Mouse (Mus musculus) hindbrain, embryonic 14.5 days (tissue): ENCODE measurements around the gene Gm8764. TPM values are rescaled to one million over a fixed set of nuclear protein-coding genes. Genes with fewer than 3 reads are reported as not detected.
"Not testable (repeated sequence)": the region's sequence is repeated elsewhere in the genome, so short reads cannot be mapped to it uniquely, and the experiment has no call there.

Source experiments
- ATAC-seq: fragments of 200-750 bp; cut with Nextera tagmentation; 2 replicates; pipeline ENCODE4 v1.8.0; 2017; ENCODE audit warnings: moderate number of reproducible peaks, mild to moderate bottlenecking, moderate TSS enrichment, moderate library complexity; ENCODE audit not compliant: low FRiP score
- DNase-seq: peaks from one replicate; pipeline ENCODE4 v3.0.0-alpha.2; 2015; ENCODE audit warnings: low spot score
- H3K27ac ChIP-seq: fragments of 300-500 bp; sonication (generic); 2 replicates; pipeline ENCODE4 v1.5.1; 2014; ENCODE audit warnings: mild to moderate bottlenecking, moderate library complexity
- H3K27me3 ChIP-seq: fragments of 300-500 bp; sonication (generic); 2 replicates; pipeline ENCODE4 v1.6.1; 2014; ENCODE audit warnings: mild to moderate bottlenecking, low read length, mixed read lengths; ENCODE audit not compliant: control insufficient read depth, insufficient read depth
- H3K36me3 ChIP-seq: fragments of 300-500 bp; sonication (generic); replicated peaks from 2 replicates; pipeline ENCODE4 v1.6.1; 2014; ENCODE audit not compliant: control insufficient read depth, insufficient read depth
- H3K4me1 ChIP-seq: fragments of 300-500 bp; sonication (generic); replicated peaks from 2 replicates; pipeline ENCODE4 v1.6.1; 2014; ENCODE audit warnings: antibody characterized with exemption, low read length, mixed read lengths; ENCODE audit not compliant: control insufficient read depth, insufficient read depth
- H3K4me2 ChIP-seq: fragments of 300-500 bp; sonication (generic); replicated peaks from 2 replicates; pipeline ENCODE4 v1.6.1; 2014; ENCODE audit warnings: mild to moderate bottlenecking, moderate library complexity
- H3K4me3 ChIP-seq: fragments of 300-500 bp; sonication (generic); replicated peaks from 2 replicates; pipeline ENCODE4 v1.5.1; 2014; ENCODE audit warnings: mild to moderate bottlenecking, low read length
- H3K9ac ChIP-seq: fragments of 300-500 bp; sonication (generic); 2 replicates; pipeline ENCODE4 v1.6.1; 2014
- H3K9me3 ChIP-seq: fragments of 300-500 bp; sonication (generic); 2 replicates; pipeline ENCODE4 v1.6.1; 2016; ENCODE audit warnings: low read length; ENCODE audit not compliant: control insufficient read depth
- WGBS: fragments of 180-500 bp; shearing (Covaris S2); extraction: QIAGEN DNeasy Blood & Tissue Kit; methylation state at CpG from one replicate; pipeline ENCODE4 v1.1.7; 2014; 5-methylcytosine and 5-hydroxymethylcytosine counted together
- polyA plus RNA-seq: library from polyadenylated mRNA; unstranded; fragments of >200 nt; fragmentation: Nextera tagmentation; extraction: Ambion mirVana; gene quantifications from 2 replicates; pipeline ENCODE4 v1.2.1, GENCODE M21; 2014

Gm8764 gene
- not detected in 2 replicates for polyA plus RNA-seq

DNA sequence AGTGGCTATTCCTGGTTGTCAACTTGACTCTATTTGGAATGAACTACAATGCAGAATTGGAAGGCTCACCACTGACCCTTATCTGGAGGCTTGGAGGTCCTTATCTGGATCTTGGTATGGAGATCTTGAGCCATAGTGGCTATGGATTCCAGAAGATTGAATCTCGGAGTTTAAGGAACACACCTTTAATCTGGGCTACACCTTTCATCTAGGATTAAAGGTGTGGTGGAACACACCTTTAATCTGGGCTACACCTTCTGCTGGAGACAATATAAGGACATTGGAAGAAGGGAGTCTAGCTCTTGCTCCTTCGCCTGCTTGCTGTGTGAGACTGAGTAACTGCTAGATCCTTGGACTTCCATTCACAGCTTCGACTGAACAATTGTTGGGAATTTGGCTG, at the start of gene Gm8764:
TSS of gene Gm8764 (plus strand) at position 301 of the 400 bp plus-strand sequence.
- not testable (repeated sequence) for ATAC-seq, H3K27me3 ChIP-seq, H3K36me3 ChIP-seq, H3K4me2 ChIP-seq, H3K4me1 ChIP-seq, H3K27ac ChIP-seq, H3K9ac ChIP-seq, H3K9me3 ChIP-seq, DNase-seq, H3K4me3 ChIP-seq
- WGBS = no CpG with 5 or more reads among the region's 3 CpGs

DNA sequence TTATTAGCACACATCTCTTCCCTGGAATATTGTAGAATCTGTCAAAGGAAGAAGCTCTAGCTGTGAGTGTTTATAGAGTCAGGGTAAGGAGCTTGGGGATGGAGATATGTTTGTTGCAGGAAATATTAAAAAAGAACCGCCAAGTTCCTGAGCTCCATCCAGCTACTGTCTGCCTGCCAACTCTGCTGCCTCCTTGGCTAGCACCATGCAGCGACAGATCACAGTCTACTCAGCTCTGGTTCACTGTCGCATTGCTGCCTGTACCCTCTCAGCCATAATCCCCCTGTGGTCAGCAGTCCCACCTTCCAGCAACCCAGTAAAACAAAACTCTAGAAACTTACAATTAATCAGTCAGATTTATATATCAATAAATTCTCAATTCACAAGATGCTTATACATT, 49.8 kb upstream of the Gm8764 start:
- H3K36me3 ChIP-seq = no peaks in the 10 kb centered on the region
- no peak overlapping the region for H3K27ac ChIP-seq
- DNase-seq (no peak), ATAC-seq (no peak)
- no peak overlapping the region for H3K9ac ChIP-seq
- 70% methylated on average over 3 of the region's 3 CpGs for WGBS
- no peak overlapping the region for H3K4me3 ChIP-seq
- H3K9me3 ChIP-seq = no peaks in the 10 kb centered on the region
- H3K27me3 ChIP-seq = no peaks in the 10 kb centered on the region
- H3K4me1 ChIP-seq = no peaks in the 10 kb centered on the region
- H3K4me2 ChIP-seq = no peak overlapping the region

DNA sequence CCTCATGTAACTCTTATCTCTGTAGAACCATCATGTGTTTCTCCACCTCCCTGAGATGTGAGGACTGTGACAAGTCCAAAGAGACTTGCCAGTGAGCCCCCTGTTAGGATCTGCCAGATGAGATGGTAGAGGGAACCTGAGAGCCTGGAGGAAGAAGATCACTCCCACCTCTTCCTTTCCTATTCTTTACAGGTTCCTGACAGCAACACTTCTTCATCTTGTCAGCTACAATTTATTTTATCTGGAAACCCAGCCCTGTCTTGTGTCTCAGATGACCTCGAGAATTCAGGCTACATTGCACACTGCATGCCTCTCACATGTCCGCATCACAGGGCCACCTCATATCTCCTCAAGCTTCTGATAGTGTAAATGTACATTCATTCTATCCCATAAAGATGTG, 41.5 kb upstream of the Gm8764 start:
- DNase-seq (no peak), ATAC-seq (no peak)
- no peak overlapping the region for H3K4me2 ChIP-seq
- H3K4me1 ChIP-seq = no peaks in the 10 kb centered on the region
- no peaks in the 10 kb centered on the region for H3K27me3 ChIP-seq
- no peak overlapping the region for H3K27ac ChIP-seq
- no peak overlapping the region for H3K4me3 ChIP-seq
- H3K9ac ChIP-seq = no peak overlapping the region
- H3K36me3 ChIP-seq = no peaks in the 10 kb centered on the region
- WGBS = 77% methylated on average over 2 of the region's 2 CpGs
- H3K9me3 ChIP-seq = no peaks in the 10 kb centered on the region

DNA sequence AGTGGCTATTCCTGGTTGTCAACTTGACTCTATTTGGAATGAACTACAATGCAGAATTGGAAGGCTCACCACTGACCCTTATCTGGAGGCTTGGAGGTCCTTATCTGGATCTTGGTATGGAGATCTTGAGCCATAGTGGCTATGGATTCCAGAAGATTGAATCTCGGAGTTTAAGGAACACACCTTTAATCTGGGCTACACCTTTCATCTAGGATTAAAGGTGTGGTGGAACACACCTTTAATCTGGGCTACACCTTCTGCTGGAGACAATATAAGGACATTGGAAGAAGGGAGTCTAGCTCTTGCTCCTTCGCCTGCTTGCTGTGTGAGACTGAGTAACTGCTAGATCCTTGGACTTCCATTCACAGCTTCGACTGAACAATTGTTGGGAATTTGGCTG, 17.1 kb upstream of the Gm8764 start, which contains the start of gene Gm21293:
TSS of gene Gm21293 (plus strand) at position 301 of the 400 bp plus-strand sequence.
- no CpG with 5 or more reads among the region's 3 CpGs for WGBS
- H3K9me3 ChIP-seq, H3K4me3 ChIP-seq, H3K4me1 ChIP-seq, H3K27me3 ChIP-seq, DNase-seq, ATAC-seq, H3K9ac ChIP-seq, H3K36me3 ChIP-seq, H3K27ac ChIP-seq, H3K4me2 ChIP-seq: not testable (repeated sequence)

DNA sequence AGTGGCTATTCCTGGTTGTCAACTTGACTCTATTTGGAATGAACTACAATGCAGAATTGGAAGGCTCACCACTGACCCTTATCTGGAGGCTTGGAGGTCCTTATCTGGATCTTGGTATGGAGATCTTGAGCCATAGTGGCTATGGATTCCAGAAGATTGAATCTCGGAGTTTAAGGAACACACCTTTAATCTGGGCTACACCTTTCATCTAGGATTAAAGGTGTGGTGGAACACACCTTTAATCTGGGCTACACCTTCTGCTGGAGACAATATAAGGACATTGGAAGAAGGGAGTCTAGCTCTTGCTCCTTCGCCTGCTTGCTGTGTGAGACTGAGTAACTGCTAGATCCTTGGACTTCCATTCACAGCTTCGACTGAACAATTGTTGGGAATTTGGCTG, 8.6 kb upstream of the Gm8764 start, which contains the start of gene Gm6763:
TSS of gene Gm6763 (plus strand) at position 301 of the 400 bp plus-strand sequence.
- H3K36me3 ChIP-seq, H3K9me3 ChIP-seq, H3K4me1 ChIP-seq, ATAC-seq, H3K4me2 ChIP-seq, H3K9ac ChIP-seq, H3K27ac ChIP-seq, H3K27me3 ChIP-seq, H3K4me3 ChIP-seq, DNase-seq: not testable (repeated sequence)
- WGBS = no CpG with 5 or more reads among the region's 3 CpGs

DNA sequence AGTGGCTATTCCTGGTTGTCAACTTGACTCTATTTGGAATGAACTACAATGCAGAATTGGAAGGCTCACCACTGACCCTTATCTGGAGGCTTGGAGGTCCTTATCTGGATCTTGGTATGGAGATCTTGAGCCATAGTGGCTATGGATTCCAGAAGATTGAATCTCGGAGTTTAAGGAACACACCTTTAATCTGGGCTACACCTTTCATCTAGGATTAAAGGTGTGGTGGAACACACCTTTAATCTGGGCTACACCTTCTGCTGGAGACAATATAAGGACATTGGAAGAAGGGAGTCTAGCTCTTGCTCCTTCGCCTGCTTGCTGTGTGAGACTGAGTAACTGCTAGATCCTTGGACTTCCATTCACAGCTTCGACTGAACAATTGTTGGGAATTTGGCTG, 8.4 kb downstream of the Gm8764 start, which contains the start of gene Gm21304:
TSS of gene Gm21304 (plus strand) at position 301 of the 400 bp plus-strand sequence.
- ATAC-seq = not testable (repeated sequence)
- WGBS = no CpG with 5 or more reads among the region's 3 CpGs

DNA sequence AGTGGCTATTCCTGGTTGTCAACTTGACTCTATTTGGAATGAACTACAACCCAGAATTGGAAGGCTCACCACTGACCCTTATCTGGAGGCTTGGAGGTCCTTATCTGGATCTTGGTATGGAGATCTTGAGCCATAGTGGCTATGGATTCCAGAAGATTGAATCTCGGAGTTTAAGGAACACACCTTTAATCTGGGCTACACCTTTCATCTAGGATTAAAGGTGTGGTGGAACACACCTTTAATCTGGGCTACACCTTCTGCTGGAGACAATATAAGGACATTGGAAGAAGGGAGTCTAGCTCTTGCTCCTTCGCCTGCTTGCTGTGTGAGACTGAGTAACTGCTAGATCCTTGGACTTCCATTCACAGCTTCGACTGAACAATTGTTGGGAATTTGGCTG, 16.9 kb downstream of the Gm8764 start, which contains the start of gene Gm21312:
TSS of gene Gm21312 (plus strand) at position 301 of the 400 bp plus-strand sequence.
- H3K4me1 ChIP-seq, H3K4me3 ChIP-seq, H3K36me3 ChIP-seq, H3K27me3 ChIP-seq, ATAC-seq, H3K27ac ChIP-seq, DNase-seq, H3K9me3 ChIP-seq, H3K4me2 ChIP-seq, H3K9ac ChIP-seq: not testable (repeated sequence)
- WGBS = no CpG with 5 or more reads among the region's 3 CpGs

More for the DNA sequence above, 8.4 kb downstream of the Gm8764 start, which contains the start of gene Gm21304:
- not testable (repeated sequence) for H3K4me3 ChIP-seq, DNase-seq, H3K36me3 ChIP-seq, H3K27me3 ChIP-seq, H3K9ac ChIP-seq, H3K4me1 ChIP-seq, H3K27ac ChIP-seq, H3K9me3 ChIP-seq, H3K4me2 ChIP-seq

DNA sequence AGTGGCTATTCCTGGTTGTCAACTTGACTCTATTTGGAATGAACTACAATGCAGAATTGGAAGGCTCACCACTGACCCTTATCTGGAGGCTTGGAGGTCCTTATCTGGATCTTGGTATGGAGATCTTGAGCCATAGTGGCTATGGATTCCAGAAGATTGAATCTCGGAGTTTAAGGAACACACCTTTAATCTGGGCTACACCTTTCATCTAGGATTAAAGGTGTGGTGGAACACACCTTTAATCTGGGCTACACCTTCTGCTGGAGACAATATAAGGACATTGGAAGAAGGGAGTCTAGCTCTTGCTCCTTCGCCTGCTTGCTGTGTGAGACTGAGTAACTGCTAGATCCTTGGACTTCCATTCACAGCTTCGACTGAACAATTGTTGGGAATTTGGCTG, 25.4 kb downstream of the Gm8764 start, which contains the start of gene Gm20765:
TSS of gene Gm20765 (plus strand) at position 301 of the 400 bp plus-strand sequence.
- H3K4me3 ChIP-seq, H3K4me1 ChIP-seq, H3K36me3 ChIP-seq, H3K27ac ChIP-seq, H3K4me2 ChIP-seq, H3K27me3 ChIP-seq, DNase-seq, H3K9ac ChIP-seq, H3K9me3 ChIP-seq, ATAC-seq: not testable (repeated sequence)
- no CpG with 5 or more reads among the region's 3 CpGs for WGBS

DNA sequence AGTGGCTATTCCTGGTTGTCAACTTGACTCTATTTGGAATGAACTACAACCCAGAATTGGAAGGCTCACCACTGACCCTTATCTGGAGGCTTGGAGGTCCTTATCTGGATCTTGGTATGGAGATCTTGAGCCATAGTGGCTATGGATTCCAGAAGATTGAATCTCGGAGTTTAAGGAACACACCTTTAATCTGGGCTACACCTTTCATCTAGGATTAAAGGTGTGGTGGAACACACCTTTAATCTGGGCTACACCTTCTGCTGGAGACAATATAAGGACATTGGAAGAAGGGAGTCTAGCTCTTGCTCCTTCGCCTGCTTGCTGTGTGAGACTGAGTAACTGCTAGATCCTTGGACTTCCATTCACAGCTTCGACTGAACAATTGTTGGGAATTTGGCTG, 33.9 kb downstream of the Gm8764 start, which contains the start of gene Gm4340:
TSS of gene Gm4340 (plus strand) at position 301 of the 400 bp plus-strand sequence.
- ATAC-seq, H3K27me3 ChIP-seq, H3K4me3 ChIP-seq, H3K36me3 ChIP-seq, H3K9ac ChIP-seq, DNase-seq, H3K4me1 ChIP-seq, H3K4me2 ChIP-seq, H3K27ac ChIP-seq, H3K9me3 ChIP-seq: not testable (repeated sequence)
- WGBS = no CpG with 5 or more reads among the region's 3 CpGs

DNA sequence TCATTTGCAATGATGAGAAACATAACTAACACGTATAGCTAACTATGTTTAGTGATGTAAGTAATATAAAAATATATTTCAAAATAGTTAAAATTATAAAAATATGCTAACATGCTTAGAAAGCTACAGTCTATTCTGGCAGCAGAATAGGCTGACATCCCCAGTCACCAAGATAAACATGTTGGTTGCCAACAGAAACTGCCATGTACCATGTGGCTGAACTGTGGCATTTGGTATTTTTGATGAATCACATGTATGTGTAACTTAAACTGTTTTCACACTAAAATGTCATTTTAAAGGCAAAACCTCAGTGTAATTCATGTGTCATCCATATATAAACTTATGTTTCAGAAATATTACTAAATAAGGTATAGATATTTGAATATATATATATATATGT, 49.8 kb downstream of the Gm8764 start:
- H3K4me3 ChIP-seq = no peak overlapping the region
- H3K36me3 ChIP-seq = no peaks in the 10 kb centered on the region
- H3K9ac ChIP-seq = no peak overlapping the region
- no peaks in the 10 kb centered on the region for H3K9me3 ChIP-seq
- H3K4me2 ChIP-seq = no peak overlapping the region
- DNase-seq = no peak
- ATAC-seq = no peak
- 76% methylated on average over 1 of the region's 1 CpGs for WGBS
- H3K4me1 ChIP-seq = no peaks in the 10 kb centered on the region
- H3K27ac ChIP-seq = no peak overlapping the region
- no peaks in the 10 kb centered on the region for H3K27me3 ChIP-seq
